Mouse (Mus musculus) adrenal gland, postnatal 25 days (tissue): ENCODE measurements around the gene Cbln3. TPM values are rescaled to one million over a fixed set of nuclear protein-coding genes. Genes with fewer than 3 reads are reported as not detected.
A peak's percentile ranks its signal among the peaks of the same experiment; 100 is the strongest.

Source experiments
- DNase-seq: peaks from one replicate; pipeline ENCODE4 v3.0.0; 2021; ENCODE audit warnings: mixed read lengths
- total RNA-seq: library from RNA; stranded (reverse); gene quantifications from 2 replicates; pipeline ENCODE4 v1.2.3, GENCODE M21; 2021

Gene Cbln3
- total RNA-seq, 1 experiment from 2014 or later = 0.15 TPM

DNA sequence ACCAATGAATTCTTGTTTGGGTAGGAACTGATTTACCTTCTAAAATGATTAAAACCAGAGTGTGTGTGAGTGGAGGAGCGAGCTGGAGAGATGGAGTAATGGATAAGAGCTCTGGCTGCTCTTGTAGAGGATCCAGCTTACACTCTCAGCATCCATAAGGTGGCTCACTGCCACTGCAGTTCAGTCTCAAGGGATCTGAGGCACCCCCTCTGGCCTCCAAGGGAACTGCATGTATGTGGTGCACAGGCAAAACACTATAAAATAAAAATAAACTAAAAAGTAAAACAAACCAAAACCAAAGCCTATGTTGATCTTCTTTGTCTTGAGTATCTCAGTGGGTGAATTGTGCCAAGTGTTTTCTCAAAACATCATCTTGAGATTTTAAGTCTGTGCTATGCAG, 4.6 kb downstream of the Cbln3 start:
- peak; percentile 76 for DNase-seq

DNA sequence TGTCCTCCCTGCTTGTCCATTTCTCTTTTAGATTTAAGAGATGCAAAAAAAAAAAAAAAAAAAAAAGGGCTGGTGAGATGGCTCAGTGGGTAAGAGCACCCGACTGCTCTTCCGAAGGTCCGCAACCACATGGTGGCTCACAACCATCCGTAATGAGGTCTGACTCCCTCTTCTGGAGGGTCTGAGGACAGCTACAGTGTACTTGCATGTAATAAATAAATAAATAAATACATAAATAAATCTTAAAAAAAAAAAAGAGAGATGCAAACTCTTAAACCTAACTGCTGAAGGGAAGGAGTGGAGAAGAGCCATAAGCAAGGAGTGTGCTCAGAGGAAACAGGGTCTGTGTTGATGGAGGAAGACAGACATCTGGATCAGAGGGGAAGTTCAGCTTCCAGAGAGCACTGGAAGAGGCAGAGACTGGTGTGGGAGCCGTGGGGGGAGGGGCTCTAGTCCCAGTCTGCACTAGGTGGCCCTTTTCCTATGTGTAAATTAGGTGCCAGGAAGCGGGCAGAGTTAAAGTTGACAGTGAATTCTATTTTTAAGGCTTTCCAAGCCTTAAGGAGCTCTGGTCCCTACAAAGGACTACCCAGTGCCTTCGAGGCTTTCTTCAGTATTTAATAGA, 5.8 kb downstream of the Cbln3 start:
- DNase-seq = no peak

DNA sequence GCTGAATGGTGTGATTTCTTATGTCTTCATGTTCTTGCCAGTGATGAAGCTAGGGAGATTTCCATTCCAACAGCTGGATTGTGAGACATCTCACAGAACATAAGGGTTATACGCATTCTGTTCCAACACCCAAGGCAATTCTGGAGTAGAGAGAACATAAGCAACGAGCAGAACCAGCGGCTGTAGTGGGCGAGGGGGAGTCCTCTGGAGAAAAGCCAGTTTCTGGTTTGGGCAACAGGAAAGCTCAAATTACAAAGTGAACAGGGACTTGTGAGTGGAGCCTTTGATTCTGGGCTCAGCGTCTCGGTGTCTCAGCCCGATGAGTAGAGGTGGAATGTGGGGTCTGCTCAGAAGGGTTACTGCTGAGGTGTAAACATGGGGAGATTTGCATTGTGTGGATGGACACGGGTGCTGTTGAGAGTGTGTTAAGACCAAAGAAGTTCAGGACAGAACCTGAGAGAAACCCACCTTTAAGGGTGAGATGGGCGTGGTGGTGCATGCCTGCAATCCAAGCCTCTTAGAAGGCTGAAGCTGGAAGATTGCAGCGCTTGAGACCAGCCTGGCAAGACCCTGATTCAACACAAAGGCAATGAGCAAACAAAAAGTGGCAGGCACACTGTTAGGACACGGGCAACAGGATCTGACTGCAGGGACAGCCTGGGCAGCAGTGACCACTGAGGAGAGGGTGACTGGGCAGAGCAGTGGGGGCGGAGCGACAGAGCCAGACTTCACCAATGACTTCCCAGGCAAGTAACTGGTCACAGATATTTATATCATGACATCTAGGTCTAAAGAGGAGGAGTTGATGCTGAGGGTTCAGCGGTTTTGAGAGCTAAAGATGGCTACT, 6.5 kb downstream of the Cbln3 start:
- DNase-seq = no peak

DNA sequence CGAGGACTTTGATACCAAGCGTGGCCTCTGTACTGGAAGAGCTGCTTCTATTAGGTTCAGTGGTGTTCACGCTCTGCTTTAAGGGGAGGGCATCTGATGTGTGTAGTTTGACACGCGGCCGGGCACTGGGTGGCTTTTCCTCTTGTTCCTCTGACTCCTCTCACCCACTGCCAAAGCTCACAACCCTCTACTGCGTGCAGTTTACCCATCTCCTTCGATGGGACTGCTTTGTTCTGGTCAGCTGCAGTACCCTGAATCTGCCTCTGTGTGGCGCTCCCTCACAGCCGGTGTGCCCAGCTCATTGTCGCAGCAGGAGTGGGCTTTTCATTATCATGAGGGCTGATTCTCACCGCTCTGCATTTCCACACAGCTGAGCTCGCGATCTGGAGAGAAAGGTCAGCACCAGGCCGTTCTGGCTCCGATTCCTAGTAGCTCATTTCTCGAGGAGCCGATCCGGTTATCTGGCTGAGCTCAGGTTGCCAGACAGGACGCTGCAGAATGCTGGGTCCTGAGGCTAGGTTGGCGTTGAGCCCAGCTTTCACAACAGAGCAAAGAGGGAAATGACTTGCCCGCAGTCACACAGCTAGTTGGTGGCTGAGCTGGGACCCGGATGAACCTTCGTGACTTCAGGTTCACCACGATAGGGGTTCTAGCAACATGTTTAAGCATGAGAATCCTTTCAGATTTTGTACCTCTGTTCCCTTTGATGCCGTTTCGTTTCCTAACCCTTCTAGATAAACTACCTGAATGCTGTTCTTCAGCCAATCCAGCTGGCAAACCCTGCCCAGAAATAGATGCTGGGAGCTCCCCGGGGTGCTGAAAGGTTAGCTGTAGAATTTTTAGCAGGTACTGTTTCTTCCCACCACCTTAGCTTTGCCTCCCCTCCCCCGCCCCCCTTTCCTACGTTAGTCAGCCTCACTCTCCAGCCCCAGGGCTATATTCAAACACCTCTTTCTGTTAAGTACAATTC, 10.2 kb downstream of the Cbln3 start:
- DNase-seq = peak; percentile 78

- no peak for DNase-seq
Observed at GRCm38 (mm10) chr14:55873242-55873713, 10.9 kb downstream of the Cbln3 start.

DNA sequence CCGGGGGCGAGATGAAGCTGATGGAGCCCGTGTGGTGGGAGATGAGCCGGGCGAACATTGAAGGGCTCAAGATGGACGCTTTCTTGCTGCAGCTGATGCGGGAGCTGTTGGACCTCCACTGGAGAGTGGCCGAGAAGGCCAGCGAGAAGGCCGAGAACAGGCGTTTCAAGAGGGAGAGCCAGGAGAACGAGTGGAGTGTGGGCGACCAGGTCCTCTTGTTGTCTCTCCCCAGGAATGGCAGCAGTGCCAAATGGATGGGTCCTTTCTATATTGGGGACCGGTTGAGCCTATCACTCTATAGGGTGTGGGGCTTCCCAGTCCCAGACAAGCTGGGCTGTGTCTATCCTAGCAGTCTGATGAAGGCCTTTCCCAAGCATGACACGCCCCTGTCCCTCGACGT, 11.6 kb downstream of the Cbln3 start:
- no peak for DNase-seq

GRCm38 (mm10) chr14:55872039-55872438, 12.2 kb downstream of the Cbln3 start:
- no peak for DNase-seq

GRCm38 (mm10) chr14:55869538-55869937, 14.7 kb downstream of the Cbln3 start:
- DNase-seq = no peak

DNA sequence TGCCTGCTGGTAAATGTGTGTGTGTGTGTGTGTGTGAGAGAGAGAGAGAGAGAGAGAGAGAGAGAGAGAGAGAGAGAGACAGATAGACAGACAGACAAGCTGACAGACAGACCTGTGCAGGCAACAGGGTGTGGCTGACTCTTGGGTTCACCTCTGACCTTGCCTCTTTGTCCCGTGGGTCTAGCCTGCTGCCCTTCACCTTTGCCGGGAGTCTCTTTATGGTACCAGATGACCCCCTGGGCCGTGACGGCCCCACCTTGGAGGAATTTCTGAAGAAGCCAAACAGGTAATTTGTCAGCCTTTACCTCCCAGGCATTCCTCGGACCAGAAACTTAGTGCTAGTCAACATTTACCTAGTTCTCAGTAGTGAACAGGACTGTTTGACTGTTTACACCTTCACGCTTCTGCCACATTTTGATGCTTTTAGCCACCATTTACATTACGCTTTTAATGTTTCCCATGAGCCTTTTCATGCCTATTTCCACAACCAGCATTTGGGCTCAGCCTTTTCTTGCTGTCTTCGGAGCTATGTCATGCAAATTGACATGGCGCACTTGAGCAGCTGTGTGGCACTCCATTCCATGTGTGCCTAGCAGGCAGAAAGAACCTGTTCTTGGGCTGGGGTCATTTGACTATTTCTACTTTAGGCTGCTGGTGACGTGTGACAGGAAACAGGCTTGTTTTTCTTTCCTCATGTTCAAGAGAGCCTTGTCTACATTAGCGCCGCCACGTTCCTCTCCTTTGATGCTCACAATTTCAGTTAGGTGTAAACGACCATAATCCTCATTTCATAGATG, 15.8 kb downstream of the Cbln3 start:
- no peak for DNase-seq

GRCm38 (mm10) chr14:55866962-55867361, 17.2 kb downstream of the Cbln3 start:
- DNase-seq = peak; percentile 48

DNA sequence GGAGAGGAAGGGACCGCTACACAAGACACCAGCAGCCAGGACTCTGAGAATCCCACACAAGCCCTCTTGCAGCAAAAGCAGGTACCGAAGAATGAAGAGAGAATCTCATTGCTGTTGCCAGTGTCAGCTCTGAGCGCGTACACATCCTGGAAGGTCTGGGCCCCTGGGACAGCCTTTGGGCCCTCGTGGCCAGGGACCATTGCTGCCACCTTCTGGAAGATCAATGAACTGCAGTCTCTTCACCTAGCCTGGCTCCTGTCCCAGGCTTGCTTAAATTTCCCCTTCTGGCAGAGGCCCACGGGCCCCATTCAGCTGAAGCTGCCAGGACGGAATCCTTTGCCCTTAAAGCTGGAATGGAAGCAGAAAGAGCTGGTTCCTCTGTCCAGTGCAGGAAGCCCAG, 20.4 kb downstream of the Cbln3 start:
- peak; percentile 72 for DNase-seq

- no peak for DNase-seq
Observed at GRCm38 (mm10) chr14:55862970-55863369, 21.2 kb downstream of the Cbln3 start.

GRCm38 (mm10) chr14:55862186-55862585, 22.0 kb downstream of the Cbln3 start:
- DNase-seq = no peak

- DNase-seq = no peak
Observed at GRCm38 (mm10) chr14:55857588-55857987, 26.6 kb downstream of the Cbln3 start.

GRCm38 (mm10) chr14:55855101-55855561, 29.1 kb downstream of the Cbln3 start:
- DNase-seq = no peak

GRCm38 (mm10) chr14:55854406-55855100, 29.6 kb downstream of the Cbln3 start:
- DNase-seq = no peak

GRCm38 (mm10) chr14:55853621-55854285, 30.4 kb downstream of the Cbln3 start, which contains the start of gene Nynrin:
Gene Nynrin, plus strand, starts transcription at chr14:55854010.
- DNase-seq = peak; percentile 67

GRCm38 (mm10) chr14:55852646-55853551, 31.3 kb downstream of the Cbln3 start:
- no peak for DNase-seq

- DNase-seq = no peak
Observed at GRCm38 (mm10) chr14:55850885-55851284, 33.3 kb downstream of the Cbln3 start.
